Mouse (Mus musculus) regulatory T cell (primary cell): Measurements from ENCODE around the gene Klhl29.

Experiments
- in situ Hi-C: fragments of 300-600 bp; cut with MboI, MseI; formaldehyde crosslinking; loops from one replicate; pipeline ENCODE4 v1.15.1; 2025; ENCODE audit warnings: high pct_unique_total_duplicates

Klhl29 gene

GRCm38 (mm10) chr12:5254246-5254982 lies 121.1 kb downstream of the Klhl29 start:
- in situ Hi-C loops: no loop called here

GRCm38 (mm10) chr12:5253289-5254005 lies 122.0 kb downstream of the Klhl29 start:
- in situ Hi-C loops: no loop called here

- in situ Hi-C loops: no loop called here
Measured at GRCm38 (mm10) chr12:5252569-5252968, 122.9 kb downstream of the Klhl29 start.

GRCm38 (mm10) chr12:5250042-5250441 lies 125.4 kb downstream of the Klhl29 start:
- in situ Hi-C loops: no loop called here

GRCm38 (mm10) chr12:5249068-5249467 lies 126.4 kb downstream of the Klhl29 start:
- in situ Hi-C loops: no loop called here

GRCm38 (mm10) chr12:5247505-5247904 lies 128.0 kb downstream of the Klhl29 start:
- in situ Hi-C loops: no loop called here

- in situ Hi-C loops: no loop called here
Measured at GRCm38 (mm10) chr12:5246721-5247341, 128.7 kb downstream of the Klhl29 start.

GRCm38 (mm10) chr12:5246193-5246621 lies 129.3 kb downstream of the Klhl29 start:
- in situ Hi-C loops: no loop called here

GRCm38 (mm10) chr12:5245207-5245597 lies 130.3 kb downstream of the Klhl29 start:
- in situ Hi-C loops: no loop called here

- in situ Hi-C loops: no loop called here
Measured at GRCm38 (mm10) chr12:5244431-5245206, 130.9 kb downstream of the Klhl29 start.

- in situ Hi-C loops: no loop called here
Measured at GRCm38 (mm10) chr12:5243867-5244266, 131.6 kb downstream of the Klhl29 start.

- in situ Hi-C loops: no loop called here
Measured at GRCm38 (mm10) chr12:5243449-5243848, 132.0 kb downstream of the Klhl29 start.

GRCm38 (mm10) chr12:5242551-5243330 lies 132.7 kb downstream of the Klhl29 start:
- in situ Hi-C loops: no loop called here

GRCm38 (mm10) chr12:5239451-5240245 lies 135.8 kb downstream of the Klhl29 start:
- in situ Hi-C loops: no loop called here

- in situ Hi-C loops: no loop called here
Measured at GRCm38 (mm10) chr12:5237078-5237477, 138.4 kb downstream of the Klhl29 start.

- in situ Hi-C loops: no loop called here
Measured at GRCm38 (mm10) chr12:5235596-5235995, 139.9 kb downstream of the Klhl29 start.

GRCm38 (mm10) chr12:5230504-5230903 lies 145.0 kb downstream of the Klhl29 start:
- in situ Hi-C loops: no loop called here

- in situ Hi-C loops: no loop called here
Measured at GRCm38 (mm10) chr12:5226676-5227654, 148.5 kb downstream of the Klhl29 start.

GRCm38 (mm10) chr12:5223595-5223994 lies 151.9 kb downstream of the Klhl29 start:
- in situ Hi-C loops: no loop called here
